Comparison of ENCODE assay signal across 24 mouse cellular contexts in the genomic region with DNA sequence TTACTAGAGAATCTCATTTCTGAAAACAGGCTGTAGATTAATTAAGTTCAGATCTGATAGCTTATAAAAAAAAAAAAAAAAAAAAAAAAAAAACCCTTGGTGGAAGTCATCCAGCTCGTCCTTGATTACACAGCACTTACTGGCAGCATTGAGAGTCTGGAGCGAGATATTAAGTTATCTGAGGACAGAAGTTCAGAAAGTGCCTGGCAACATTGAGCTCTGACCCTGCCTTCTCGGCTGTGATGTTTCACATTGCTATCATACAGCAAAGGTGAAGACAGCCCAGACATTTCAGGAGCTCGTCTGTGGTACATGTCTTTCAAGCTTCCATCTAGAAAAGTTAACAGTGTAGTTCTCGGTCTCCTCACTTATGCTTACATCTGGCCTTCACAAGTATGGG.
DNase-seq lines count a peak whose midpoint lies in the region; ATAC-seq and TF ChIP-seq lines count a peak whose summit lies in the region.
"Had no signal": no experiment of that assay in that cellular context is flagged by ENCODE, and none has a peak within 500 bp of the region (broad histone marks: within the 10 kb centered on the region; RNA-seq: fewer than 3 reads in every experiment).

No protein-coding gene starts in this region.

- no peak overlapping the region; the same call in 1 of the 2 replicates for H3K27ac ChIP-seq in heart, adult 2 months
- no peak overlapping the region for H3K27ac ChIP-seq in liver, embryonic 12.5 days
- no peak overlapping the region for H3K27ac ChIP-seq in liver, postnatal 0 days (ENCODE audit: low read depth)
- H3K27ac ChIP-seq in brown adipose tissue, adult 24 weeks (replicated peaks; ENCODE audit: low read depth, low read length) = peak overlapping the region; percentile 50
- H3K27ac ChIP-seq: embryonic facial prominence, embryonic 15.5 days; heart, embryonic 15.5 days; hindbrain, embryonic 14.5 days; limb, embryonic 15.5 days had no signal

- TF ChIP-seq CTCF in heart, adult 2 months (IDR thresholded peaks at IDR 0.05) = no peak
- TF ChIP-seq CTCF in liver, postnatal 0 days (IDR thresholded peaks at IDR 0.05; ENCODE audit: low read depth) = no peak

- no peak for TF ChIP-seq POLR2A in heart, adult 2 months (IDR thresholded peaks at IDR 0.05; ENCODE audit: insufficient read depth, low read depth, low read length)

- H3K4me1 ChIP-seq in heart, adult 2 months (ENCODE audit: control insufficient read depth, insufficient read depth, low read length) = peaks cover 18% of the 10 kb centered on the region
- peaks cover 27% of the 10 kb centered on the region for H3K4me1 ChIP-seq in liver, embryonic 12.5 days
- H3K4me1 ChIP-seq in liver, postnatal 0 days (ENCODE audit: insufficient read depth) = peaks cover 17% of the 10 kb centered on the region
- H3K4me1 ChIP-seq in brown adipose tissue, adult 24 weeks (ENCODE audit: control insufficient read depth, insufficient read depth, insufficient read length, low read length) = peaks cover 23% of the 10 kb centered on the region
- H3K4me1 ChIP-seq: megakaryocyte, embryonic 14.5 days had no signal

- H3K4me2 ChIP-seq in liver, embryonic 12.5 days = no peak overlapping the region
- H3K4me2 ChIP-seq in liver, postnatal 0 days (ENCODE audit: low read depth, low read length) = no peak overlapping the region
- H3K4me2 ChIP-seq: embryonic facial prominence, embryonic 15.5 days; heart, embryonic 15.5 days; hindbrain, embryonic 14.5 days; limb, embryonic 15.5 days had no signal

- ATAC-seq in liver, embryonic 12.5 days = peak; percentile 31; the same call in 1 of the 2 replicates
- ATAC-seq in liver, postnatal 0 days = no peak
- ATAC-seq: forebrain, embryonic 14.5 days; inflammation-experienced regulatory T-cells, adult 6 months had no signal

- H3K36me3 ChIP-seq in heart, adult 2 months (ENCODE audit: control insufficient read depth, insufficient read depth, low read length) = peaks cover 22% of the 10 kb centered on the region
- H3K36me3 ChIP-seq in liver, embryonic 12.5 days = no peaks in the 10 kb centered on the region
- no peaks in the 10 kb centered on the region for H3K36me3 ChIP-seq in liver, postnatal 0 days (replicated peaks; ENCODE audit: insufficient read depth, low read length)
- H3K36me3 ChIP-seq: embryonic facial prominence, embryonic 15.5 days; heart, embryonic 15.5 days; limb, embryonic 15.5 days had no signal

- H3K9ac ChIP-seq in heart, adult 2 months (ENCODE audit: low read depth, low read length) = no peak overlapping the region
- H3K9ac ChIP-seq in liver, embryonic 12.5 days = no peak overlapping the region
- H3K9ac ChIP-seq in liver, postnatal 0 days (replicated peaks) = no peak overlapping the region
- H3K9ac ChIP-seq: embryonic facial prominence, embryonic 15.5 days; heart, embryonic 15.5 days; hindbrain, embryonic 14.5 days; limb, embryonic 15.5 days had no signal

- no peak overlapping the region for H3K4me3 ChIP-seq in heart, adult 2 months
- H3K4me3 ChIP-seq in liver, embryonic 12.5 days = no peak overlapping the region
- no peak overlapping the region for H3K4me3 ChIP-seq in liver, postnatal 0 days (ENCODE audit: low read depth, low read length)
- H3K4me3 ChIP-seq in brown adipose tissue, adult 24 weeks (ENCODE audit: insufficient read depth, low read depth, low read length) = no peak overlapping the region
- H3K4me3 ChIP-seq: embryonic facial prominence, embryonic 15.5 days; heart, embryonic 15.5 days; limb, embryonic 15.5 days; megakaryocyte, embryonic 14.5 days had no signal

- intact Hi-C loops in heart, adult 2 months (cut with DNase I) = no loop called here
- intact Hi-C loops in heart, postnatal 10 days (cut with DNase I) = loop anchor here (2.0 kb wide), 1 partner anchor 41 kb away; no protein-coding TSS in a partner anchor

- DNase-seq in heart, adult 2 months = no peak
- DNase-seq in heart, postnatal 10 days = no peak
- no peak for DNase-seq in liver, postnatal 0 days
- DNase-seq in cerebellum, postnatal 10 days = no peak
- no peak for DNase-seq in layer of hippocampus, postnatal 36 days
- DNase-seq: cerebellum, adult 9-10 months; heart, postnatal 4 days; kidney, adult 18-20 months; kidney, postnatal 14 days; left cerebral cortex, postnatal 4 days; lung, adult 18-20 months; midbrain, embryonic 14.5 days; retina, postnatal 1 day; thymus, adult 2 months; thymus, postnatal 4 days had no signal

- no peaks in the 10 kb centered on the region for H3K9me3 ChIP-seq in liver, embryonic 12.5 days (replicated peaks)
- H3K9me3 ChIP-seq in liver, postnatal 0 days (ENCODE audit: low read length) = no peaks in the 10 kb centered on the region
- H3K9me3 ChIP-seq: embryonic facial prominence, embryonic 15.5 days; heart, embryonic 15.5 days; limb, embryonic 15.5 days had no signal

- TF ChIP-seq EP300 in heart, adult 2 months (IDR thresholded peaks at IDR 0.05; ENCODE audit: insufficient read depth, low read depth, low read length) = 0 out of 2 replicates have a peak, but pooled peaks have one; percentile 38
- no peak for TF ChIP-seq EP300 in liver, postnatal 0 days (IDR thresholded peaks at IDR 0.05; ENCODE audit: low read depth)

- H3K79me2 ChIP-seq in heart, adult 2 months (replicated peaks; ENCODE audit: control insufficient read depth, insufficient read depth, low read length) = 0 out of 2 replicates have a peak, but pooled peaks cover 4% of the 10 kb centered on the region

- WGBS in heart, adult 2 months = 31% methylated on average over 5 of the region's 5 CpGs
- WGBS in liver, embryonic 12.5 days (ENCODE audit: insufficient replicate concordance) = 50% methylated on average over 5 of the region's 5 CpGs
- 70% methylated on average over 5 of the region's 5 CpGs for WGBS in liver, postnatal 0 days (ENCODE audit: insufficient replicate concordance)

- H3K27me3 ChIP-seq in heart, adult 2 months (ENCODE audit: control insufficient read depth, insufficient read depth, low read length) = no peaks in the 10 kb centered on the region
- H3K27me3 ChIP-seq in liver, embryonic 12.5 days (replicated peaks) = no peaks in the 10 kb centered on the region
- H3K27me3 ChIP-seq in liver, postnatal 0 days (ENCODE audit: insufficient read depth, low read length) = no peaks in the 10 kb centered on the region
- H3K27me3 ChIP-seq: embryonic facial prominence, embryonic 15.5 days; heart, embryonic 15.5 days; limb, embryonic 15.5 days; megakaryocyte, embryonic 14.5 days had no signal
